Mouse (Mus musculus) CH12.LX (cell line): ENCODE data around the gene Trp53bp2. TPM values are rescaled to one million over a fixed set of nuclear protein-coding genes. Genes with fewer than 3 reads are reported as not detected.

Source experiments
- DNase-seq: peaks from one replicate; pipeline ENCODE4 v3.0.0-alpha.2; 2013; ENCODE audit errors: extremely low read depth
- H3K27ac ChIP-seq: 2 replicates; pipeline ENCODE4 v1.5.1; 2012; ENCODE audit warnings: low read depth, mild to moderate bottlenecking, control low read depth, moderate library complexity; ENCODE audit not compliant: insufficient read depth
- H3K27me3 ChIP-seq: replicated peaks from 2 replicates; pipeline ENCODE3; 2012; ENCODE audit warnings: inconsistent platforms
- H3K36me3 ChIP-seq, 2 experiments: replicated peaks in 1 of 2; 2 replicates each; pipeline versions ENCODE3 to v1.6.1; 2012; ENCODE audit warnings: inconsistent platforms in 1 of 2, low read length in 1 of 2, mild to moderate bottlenecking in 1 of 2, mixed read lengths in 1 of 2, moderate library complexity in 1 of 2; ENCODE audit not compliant: control insufficient read depth in 1 of 2, insufficient read depth in 1 of 2
- H3K4me1 ChIP-seq, 2 experiments: 2 replicates each; pipeline ENCODE4 v1.6.1; 2012; ENCODE audit warnings: inconsistent platforms in 1 of 2, moderate library complexity in 1 of 2; ENCODE audit not compliant: insufficient read depth in 2 of 2, control insufficient read depth in 1 of 2
- H3K4me2 ChIP-seq: 2 replicates; pipeline ENCODE4 v1.6.1; 2012; ENCODE audit warnings: low read depth, mild to moderate bottlenecking, control low read depth; ENCODE audit not compliant: poor library complexity, insufficient read depth, severe bottlenecking
- H3K4me3 ChIP-seq, 3 experiments: fragments of 150-350 bp in 1 of 3; sonication (generic) in 1 of 3; replicated peaks in 1 of 3; 2 replicates each; pipeline versions ENCODE3 to v1.5.1; 2011 to 2012; ENCODE audit warnings: low read depth in 2 of 3, low read length in 2 of 3, mild to moderate bottlenecking in 2 of 3, moderate library complexity in 2 of 3, control low read depth in 1 of 3, improper control_type of control experiment in 1 of 3, inconsistent platforms in 1 of 3, mixed read lengths in 1 of 3; ENCODE audit not compliant: poor library complexity in 1 of 3
- H3K79me2 ChIP-seq: replicated peaks from 2 replicates; pipeline ENCODE4 v1.6.1; 2012; ENCODE audit warnings: mild to moderate bottlenecking, moderate library complexity; ENCODE audit not compliant: control insufficient read depth, poor library complexity, insufficient read depth, severe bottlenecking; ENCODE audit errors: extremely low read depth
- H3K9ac ChIP-seq: 2 replicates; pipeline ENCODE4 v1.6.1; 2012; ENCODE audit warnings: low read depth, mild to moderate bottlenecking, control low read depth, moderate library complexity; ENCODE audit not compliant: insufficient read depth
- H3K9me3 ChIP-seq: replicated peaks from 2 replicates; pipeline ENCODE3; 2012; ENCODE audit warnings: low read length, inconsistent platforms, mixed read lengths
- CHD2 ChIP-seq: IDR thresholded peaks from 2 replicates; pipeline ENCODE4 v1.6.1; 2011; ENCODE audit warnings: low read length, improper control_type of control experiment
- ELF1 ChIP-seq: IDR thresholded peaks from 2 replicates; pipeline ENCODE4 v1.6.1; 2014; ENCODE audit warnings: low read depth, mild to moderate bottlenecking, inconsistent platforms, low read length, improper control_type of control experiment
- GABPA ChIP-seq: IDR thresholded peaks from 2 replicates; pipeline ENCODE4 v1.6.1; 2012; ENCODE audit warnings: low read depth, low read length, improper control_type of control experiment, inconsistent platforms; ENCODE audit not compliant: insufficient replicate concordance
- HCFC1 ChIP-seq: IDR thresholded peaks from 2 replicates; pipeline ENCODE4 v1.6.1; 2012; ENCODE audit warnings: low read depth, mild to moderate bottlenecking, inconsistent platforms, low read length, improper control_type of control experiment
- IRF4 ChIP-seq: IDR thresholded peaks from 2 replicates; pipeline ENCODE4 v1.6.1; 2014; ENCODE audit warnings: low read depth, mild to moderate bottlenecking, inconsistent platforms, low read length, improper control_type of control experiment
- MAFK ChIP-seq: IDR thresholded peaks from 2 replicates; pipeline ENCODE4 v1.6.1; 2011; ENCODE audit warnings: low read length, improper control_type of control experiment; ENCODE audit not compliant: insufficient replicate concordance
- MEF2A ChIP-seq: IDR thresholded peaks from 2 replicates; pipeline ENCODE4 v1.6.1; 2014; ENCODE audit warnings: low read depth, mild to moderate bottlenecking, inconsistent platforms, low read length, improper control_type of control experiment, borderline replicate concordance
- MXI1 ChIP-seq: IDR thresholded peaks from 2 replicates; pipeline ENCODE4 v1.6.1; 2011; ENCODE audit warnings: mild to moderate bottlenecking, low read depth, low read length, improper control_type of control experiment
- NRF1 ChIP-seq: IDR thresholded peaks from 2 replicates; pipeline ENCODE4 v1.6.1; 2014; ENCODE audit warnings: low read depth, mild to moderate bottlenecking, inconsistent platforms, low read length, improper control_type of control experiment, moderate library complexity
- POLR2AphosphoS2 ChIP-seq: IDR thresholded peaks from 2 replicates; pipeline ENCODE4 v1.6.1; 2011; ENCODE audit warnings: low read depth, low read length, improper control_type of control experiment
- RAD21 ChIP-seq: IDR thresholded peaks from 2 replicates; pipeline ENCODE4 v1.6.1; 2011; ENCODE audit warnings: low read depth, mild to moderate bottlenecking, low read length, improper control_type of control experiment, moderate library complexity
- RCOR1 ChIP-seq: conservative IDR thresholded peaks from 2 replicates; pipeline ENCODE4 v1.6.1; 2012; ENCODE audit warnings: low read depth, mild to moderate bottlenecking, inconsistent platforms, low read length, improper control_type of control experiment
- TCF12 ChIP-seq: IDR thresholded peaks from 2 replicates; pipeline ENCODE4 v1.6.1; 2014; ENCODE audit warnings: low read depth, mild to moderate bottlenecking, inconsistent platforms, low read length, improper control_type of control experiment
- USF1 ChIP-seq: IDR thresholded peaks from 2 replicates; pipeline ENCODE4 v1.6.1; 2014; ENCODE audit warnings: low read depth, mild to moderate bottlenecking, inconsistent platforms, low read length, improper control_type of control experiment
- ZNF384 ChIP-seq: IDR thresholded peaks from 2 replicates; pipeline ENCODE4 v1.6.1; 2012; ENCODE audit warnings: low read depth, low read length, improper control_type of control experiment, inconsistent platforms
- dilution Hi-C: fragments of 300-500 bp; cut with MboI; formaldehyde crosslinking; loops from 2 replicates; pipeline ENCODE4 v1.14.3; 2020; ENCODE audit warnings: low sequenced_read_pairs; ENCODE audit not compliant: extremely low pct_unique_long_range_greater_than_20kb, extremely low pct_ligation_motif_present
- in situ Hi-C: fragments of 300-500 bp; cut with MboI; formaldehyde crosslinking; loops from 3 replicates; pipeline ENCODE4 v1.14.3; 2019; ENCODE audit warnings: low sequenced_read_pairs, low pct_ligation_motif_present, low pct_unique_long_range_greater_than_20kb, mixed read lengths
- polyA plus RNA-seq: library from polyadenylated mRNA; unstranded; fragments of >175 nt; gene quantifications from 2 replicates; pipeline ENCODE4 v1.2.1, GENCODE M21; 2012; ENCODE audit warnings: low read depth; ENCODE audit not compliant: insufficient read length
- total RNA-seq, 2 experiments: library from RNA; depleted of rRNA; stranded (reverse); fragments of 300-350 nt in 1 of 2; fragments of >200 nt in 1 of 2; gene quantifications; 2 replicates each; pipeline ENCODE4 v1.2.3; 2012 to 2014

Gene Trp53bp2
- total and polyA plus RNA-seq, 3 experiments = 1.4 to 4.7 (median 2.9) TPM

- Histone ChIP-seq H3K36me3 (no peaks in the 10 kb centered on the region), H3K4me2 (no peak overlapping the region), H3K27ac (no peak overlapping the region), H3K79me2 (no peaks in the 10 kb centered on the region), H3K9me3 (no peaks in the 10 kb centered on the region), H3K4me1 (no peaks in the 10 kb centered on the region), H3K9ac (no peak overlapping the region), H3K27me3 (peaks cover 2% of the 10 kb centered on the region), H3K4me3 (no peak overlapping the region)
- no peak for TF ChIP-seq MAFK
- TF ChIP-seq GABPA = no peak
- no peak for TF ChIP-seq TCF12
- no peak for TF ChIP-seq HCFC1
- in situ Hi-C loops (no loop called here), dilution Hi-C loops (no loop called here)
- DNase-seq = no peak
Measured at GRCm38 (mm10) chr1:182362703-182363102, 46.3 kb upstream of the Trp53bp2 start.

GRCm38 (mm10) chr1:182363683-182364404 is 45.1 kb upstream of the Trp53bp2 start:
- no peaks in the 10 kb centered on the region for H3K79me2 ChIP-seq
- peaks cover 2% of the 10 kb centered on the region for H3K27me3 ChIP-seq
- H3K27ac ChIP-seq = no peak overlapping the region
- H3K9ac ChIP-seq = no peak overlapping the region
- TF ChIP-seq IRF4 = no peak
- no peak for TF ChIP-seq RCOR1
- TF ChIP-seq POLR2AphosphoS2 = no peak
- TF ChIP-seq ELF1 = no peak
- no peak for TF ChIP-seq GABPA
- no peak for TF ChIP-seq MXI1
- no peak for TF ChIP-seq ZNF384
- no peak for TF ChIP-seq CHD2
- no peak for TF ChIP-seq USF1
- no peak for TF ChIP-seq NRF1
- TF ChIP-seq TCF12 = no peak
- no peak for TF ChIP-seq MEF2A
- TF ChIP-seq RAD21 = no peak
- no peak overlapping the region for H3K4me3 ChIP-seq
- no peak for DNase-seq
- H3K4me1 ChIP-seq = peaks cover 2 to 3% of the 10 kb centered on the region in 2 experiments; a peak in 2 of 4 replicates
- no peaks in the 10 kb centered on the region for H3K9me3 ChIP-seq
- in situ Hi-C loops (no loop called here), dilution Hi-C loops (no loop called here)
- no peak overlapping the region for H3K4me2 ChIP-seq
- no peaks in the 10 kb centered on the region for H3K36me3 ChIP-seq
